Mouse (Mus musculus): ENCODE data around the gene Chrnb2.

- TF ChIP-seq CTCF (IDR thresholded peaks at IDR 0.05; ENCODE audit: extremely low read depth, insufficient read length, insufficient replicate concordance, low read depth, low read length) (no peak), POLR2A (IDR thresholded peaks at IDR 0.05; ENCODE audit: low read depth, low read length) (no peak)
These were observed 15.7 kb upstream of the Chrnb2 start for GRCm38 (mm10) chr3:89780102-89780501.

Data from small intestine, adult 2 months (tissue).